Mouse (Mus musculus): ENCODE measurements at regions not wholly inside any gene's neighbourhood (a gene's known extent, or its start where the extent isn't known, plus 50 kb on each side); places are given as distances from the start of the nearest gene placed in this dataset.

- TF ChIP-seq CTCF (IDR thresholded peaks at IDR 0.05; ENCODE audit: control insufficient read depth, insufficient read depth, insufficient read length) (no peak), CEBPB (IDR thresholded peaks at IDR 0.05; ENCODE audit: low read depth) (no peak), MAX (IDR thresholded peaks at IDR 0.05) (no peak), USF1 (IDR thresholded peaks at IDR 0.05; ENCODE audit: low read depth) (no peak), MYOD1 (IDR thresholded peaks at IDR 0.05; ENCODE audit: control insufficient read depth, insufficient read length, low read depth) (no peak)
Observed at GRCm38 (mm10) chr7:116702596-116702995, 198.4 kb downstream of the Nucb2 start.

Measured in C2C12 (cell line).